Mouse (Mus musculus) frontal cortex, postnatal 25 days (tissue): ENCODE results near the gene Plppr3.

Experiments used
- DNase-seq, 2 experiments: peaks; one replicate each; pipeline ENCODE4 v3.0.0; 2022; ENCODE audit warnings: low spot score in 2 of 2

The Plppr3 gene

DNA sequence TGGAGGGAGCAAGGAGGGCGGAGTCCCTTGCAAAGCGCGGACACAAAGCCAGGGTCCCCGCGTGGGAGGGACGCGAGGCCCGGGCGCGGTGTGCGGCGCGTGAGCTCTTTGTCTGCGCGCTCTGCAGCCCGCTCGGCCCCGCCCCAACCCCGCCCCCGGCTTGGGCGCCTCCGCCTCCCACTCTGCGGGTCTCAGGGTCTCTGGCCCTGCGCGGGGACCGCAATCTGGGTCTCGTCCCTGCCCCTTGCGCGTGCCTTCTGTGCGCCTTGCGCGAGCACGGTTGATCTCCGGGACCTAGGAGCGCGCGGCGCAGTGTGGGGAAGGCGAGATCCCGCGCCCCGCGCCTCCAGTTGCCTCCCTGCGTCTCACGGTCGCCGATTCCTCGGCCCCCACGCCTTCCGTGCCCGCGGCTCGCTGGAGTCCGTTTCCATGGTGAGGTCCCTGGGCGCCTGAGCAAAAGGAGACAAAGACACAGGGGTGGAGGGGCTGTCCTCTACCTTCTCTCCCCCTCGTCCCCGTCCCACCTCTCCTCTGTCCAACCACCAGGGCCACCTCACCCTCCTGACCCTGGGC, at the start of gene Plppr3, which contains the start of gene Prtn3:
Gene Plppr3, minus strand, starts transcription at position 345 of the 573 bp plus-strand sequence.
Gene Prtn3, plus strand, starts transcription at position 187 of the 573 bp plus-strand sequence.
- DNase-seq: no peak

DNA sequence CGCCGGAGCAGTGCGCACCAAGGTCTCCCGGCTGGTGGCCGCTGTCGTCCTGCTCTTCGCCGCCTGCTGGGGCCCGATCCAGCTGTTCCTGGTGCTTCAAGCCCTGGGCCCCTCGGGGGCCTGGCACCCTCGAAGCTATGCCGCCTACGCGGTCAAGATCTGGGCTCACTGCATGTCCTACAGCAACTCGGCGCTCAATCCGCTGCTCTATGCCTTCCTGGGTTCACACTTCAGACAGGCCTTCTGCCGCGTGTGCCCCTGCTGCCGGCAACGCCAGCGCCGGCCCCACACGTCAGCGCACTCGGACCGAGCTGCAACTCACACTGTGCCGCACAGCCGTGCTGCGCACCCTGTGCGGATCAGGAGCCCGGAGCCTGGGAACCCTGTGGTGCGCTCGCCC, 47.1 kb upstream of the Plppr3 start:
- no peak for DNase-seq

DNA sequence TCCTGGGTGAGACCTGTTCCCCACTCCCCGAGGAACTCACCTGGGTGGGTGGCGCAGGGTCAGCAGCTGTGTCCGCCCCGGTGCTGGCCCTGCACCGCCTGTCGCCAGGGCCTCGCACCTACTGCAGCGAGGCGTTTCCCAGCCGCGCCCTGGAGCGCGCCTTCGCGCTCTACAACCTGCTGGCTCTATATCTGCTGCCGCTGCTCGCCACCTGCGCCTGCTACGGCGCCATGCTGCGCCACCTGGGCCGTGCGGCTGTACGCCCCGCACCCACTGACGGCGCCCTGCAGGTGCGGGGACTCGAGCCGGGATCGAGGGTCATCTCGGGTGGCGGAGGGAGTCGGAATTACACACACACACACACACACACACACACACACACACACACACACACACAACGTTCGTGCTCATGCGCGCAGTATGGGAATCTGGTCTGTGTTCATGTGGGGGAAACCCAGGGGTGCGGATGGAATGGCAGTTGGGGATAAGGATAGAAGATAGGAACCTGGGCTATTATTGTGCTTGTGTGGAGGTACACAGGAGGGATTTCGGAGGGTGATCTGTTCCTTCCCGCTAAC, 46.6 kb upstream of the Plppr3 start, which contains the start of gene R3hdm4:
Gene R3hdm4, minus strand, starts transcription at position 251 of the 578 bp plus-strand sequence.
- no peak for DNase-seq

DNA sequence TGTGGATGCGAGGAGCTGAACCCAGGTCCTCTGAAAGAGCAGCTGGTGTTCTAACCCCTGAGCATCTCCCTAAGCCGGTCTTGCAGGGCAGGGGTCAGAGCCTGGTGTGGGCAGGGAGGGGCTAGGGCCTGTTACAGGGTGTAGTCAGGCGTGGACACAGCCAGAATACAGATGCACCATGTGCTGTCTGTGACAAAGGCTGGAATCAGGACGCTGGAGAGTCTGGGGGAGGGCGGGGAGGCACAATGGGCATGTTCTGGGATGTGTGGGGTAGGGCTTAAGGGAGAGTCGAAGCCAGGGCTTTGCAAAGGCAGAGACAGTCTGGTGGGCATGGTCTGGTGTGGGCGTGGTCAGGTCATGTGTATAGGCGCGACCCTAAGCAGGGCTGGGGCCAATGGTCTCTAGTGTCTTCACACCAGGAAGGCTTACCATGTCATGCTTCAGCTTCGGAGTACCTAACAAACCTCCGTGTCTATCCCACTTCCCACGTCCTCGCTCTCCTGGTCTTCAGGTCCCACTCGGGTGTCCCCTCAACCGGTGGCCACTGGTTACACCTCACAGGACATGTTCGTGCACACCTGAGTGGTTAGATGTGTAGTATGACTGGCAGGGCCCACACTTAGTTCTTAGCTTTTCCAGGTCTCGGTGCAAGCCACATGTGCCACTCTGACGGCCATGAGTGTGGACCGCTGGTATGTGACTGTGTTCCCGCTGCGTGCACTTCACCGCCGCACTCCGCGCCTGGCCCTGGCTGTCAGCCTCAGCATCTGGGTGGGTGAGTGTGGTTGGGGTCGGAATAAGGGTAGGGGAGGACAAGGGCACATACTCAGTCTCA, 45.8 kb upstream of the Plppr3 start:
- no peak for DNase-seq

DNA sequence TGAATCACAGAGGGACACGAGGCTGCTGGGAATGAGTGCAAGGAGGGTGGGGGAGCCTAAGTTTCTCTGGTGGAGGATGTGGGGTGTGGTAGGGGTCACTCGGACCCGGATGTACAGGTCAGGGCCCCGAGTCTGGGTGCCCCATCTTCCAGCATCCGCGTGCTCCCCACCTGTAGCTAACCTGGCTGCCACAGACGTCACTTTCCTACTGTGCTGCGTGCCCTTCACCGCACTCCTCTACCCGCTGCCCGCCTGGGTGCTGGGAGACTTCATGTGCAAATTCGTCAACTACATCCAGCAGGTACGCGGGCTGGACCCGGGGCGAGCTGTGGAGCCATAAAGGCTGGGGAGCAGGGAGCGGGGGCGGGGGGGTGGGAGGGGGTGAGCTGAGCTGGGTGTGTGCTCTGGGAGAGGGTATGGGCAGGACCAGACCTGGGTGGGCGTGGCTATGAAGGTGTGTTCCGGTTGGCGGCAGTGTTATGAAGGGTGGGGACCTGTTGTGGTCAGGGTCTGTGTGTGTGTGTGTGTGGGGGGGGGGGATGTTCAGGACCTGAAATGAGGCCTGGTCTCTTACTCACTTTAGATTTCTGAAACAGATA, 44.9 kb upstream of the Plppr3 start:
- DNase-seq: no peak

DNA sequence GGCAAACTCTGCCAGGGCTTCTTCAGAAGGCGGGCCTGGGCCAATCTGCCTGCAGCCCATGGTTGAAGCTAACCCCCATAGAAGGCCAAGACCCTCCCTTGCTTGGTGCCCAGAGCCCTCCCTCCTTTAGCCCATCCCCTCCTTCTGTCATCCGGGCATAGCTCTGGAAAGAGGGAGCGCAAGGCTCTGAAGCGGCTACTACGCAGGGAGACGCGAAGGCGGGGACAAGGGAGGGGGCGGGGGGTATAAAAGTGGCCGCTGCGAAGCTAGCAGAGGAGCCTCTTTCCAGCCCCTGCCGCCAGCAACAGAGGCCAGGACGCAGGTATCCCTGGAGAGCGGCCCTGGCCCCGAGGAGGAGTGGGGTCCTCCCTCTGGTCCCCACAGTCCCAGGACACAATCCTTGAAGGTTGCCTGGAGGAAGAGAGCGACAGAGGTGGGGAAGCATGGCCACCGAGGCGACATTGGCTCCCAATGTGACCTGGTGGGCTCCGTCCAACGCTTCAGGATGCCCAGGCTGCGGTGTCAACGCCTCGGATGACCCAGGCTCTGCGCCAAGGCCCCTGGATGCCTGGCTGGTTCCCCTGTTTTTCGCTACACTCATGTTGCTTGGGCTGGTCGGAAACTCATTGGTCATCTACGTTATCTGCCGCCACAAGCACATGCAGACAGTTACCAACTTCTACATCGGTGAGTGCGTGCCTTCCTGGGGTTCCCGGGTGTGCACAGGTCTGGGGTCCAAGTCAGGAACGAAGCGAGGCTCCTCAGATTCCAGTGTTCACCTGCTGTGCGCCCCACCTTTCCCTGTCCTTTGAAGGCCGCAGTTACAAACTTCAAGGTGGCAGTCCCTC, 44.0 kb upstream of the Plppr3 start:
- DNase-seq: no peak

DNA sequence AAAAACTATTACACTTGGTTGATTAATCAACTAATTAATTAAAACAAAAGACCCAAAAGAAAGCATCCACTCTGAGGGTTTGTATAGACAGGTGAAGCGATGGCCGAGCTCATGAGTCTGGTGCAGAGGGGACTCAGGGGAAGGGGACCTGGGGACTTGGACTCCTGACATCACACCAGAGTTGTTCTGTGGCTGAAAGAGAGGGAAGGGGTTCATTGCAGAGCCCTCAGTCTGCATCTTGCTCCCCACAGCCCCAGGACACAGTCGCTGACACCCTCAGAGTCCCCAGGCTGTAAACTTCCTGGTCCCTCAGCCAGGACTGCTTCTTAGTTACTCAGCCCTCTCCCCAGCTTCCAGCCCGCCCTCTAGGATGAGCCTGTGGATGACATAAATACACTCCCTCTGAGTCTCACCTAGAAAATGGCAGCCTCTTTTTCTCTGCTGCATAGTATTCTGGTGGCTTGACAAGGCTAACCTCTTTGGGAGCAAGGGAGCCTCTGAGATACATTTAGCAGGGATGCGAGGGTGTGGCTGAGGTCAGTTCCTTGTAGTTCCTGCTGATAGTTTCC, 43.2 kb upstream of the Plppr3 start:
- no peak for DNase-seq

DNA sequence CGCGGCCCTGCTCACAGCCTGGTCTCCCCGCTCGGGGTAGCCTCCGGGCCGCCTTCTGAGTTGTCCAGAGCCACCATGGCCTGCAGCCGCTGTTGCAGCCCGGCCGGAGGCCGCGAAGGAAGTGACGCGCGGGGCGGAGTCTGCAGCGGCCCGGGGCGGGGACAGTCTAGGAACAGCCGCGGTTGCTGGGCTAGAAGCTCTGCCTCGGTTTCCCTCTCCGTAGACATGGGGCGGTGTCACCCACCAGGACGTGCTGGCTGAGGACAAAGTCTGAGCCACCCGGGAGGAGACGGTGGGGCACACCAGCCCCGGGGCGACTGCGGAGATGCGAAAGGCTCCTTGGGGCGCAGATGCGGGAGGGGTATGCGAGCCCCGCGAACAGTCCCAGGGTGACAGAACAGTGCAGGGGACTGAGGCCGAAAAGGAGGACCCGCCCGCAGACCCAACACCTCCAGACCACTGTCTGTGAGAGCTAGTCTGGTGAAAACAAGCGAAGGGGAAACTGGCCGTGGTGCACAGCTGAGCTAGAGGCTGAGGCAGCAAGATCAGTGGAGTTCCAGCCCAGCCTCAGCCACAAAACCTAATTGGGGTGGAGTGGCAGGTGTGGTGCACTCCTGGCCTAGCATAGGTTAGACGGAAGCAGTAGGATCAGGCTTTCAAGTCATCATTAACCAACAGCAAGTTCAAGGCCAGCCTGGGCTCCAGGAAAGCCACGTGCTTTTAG, 42.5 kb upstream of the Plppr3 start, which contains the start of gene Kiss1r:
Gene Kiss1r, plus strand, starts transcription at position 164 of the 724 bp plus-strand sequence.
- DNase-seq: peak; percentile 67 to 71

DNA sequence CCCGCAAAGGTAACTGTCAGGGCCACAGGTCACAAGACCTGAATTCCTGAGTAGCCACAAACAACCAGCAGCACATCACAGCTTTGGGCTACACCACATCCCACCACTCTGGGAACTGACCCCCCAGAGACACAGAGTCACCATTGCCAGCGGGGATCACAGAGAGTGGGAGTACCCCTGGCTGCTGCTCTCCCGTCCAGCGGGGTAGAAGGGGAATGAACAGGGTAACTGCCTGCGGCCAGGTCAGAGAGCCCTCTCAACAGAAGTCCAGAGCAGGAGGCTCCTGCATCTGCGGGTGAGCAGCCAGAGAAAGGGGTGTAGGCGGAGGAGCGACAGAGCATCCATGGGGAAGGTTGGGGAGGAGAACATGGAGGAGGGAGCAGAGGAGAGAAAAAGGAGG, 41.6 kb upstream of the Plppr3 start:
- DNase-seq: no peak

DNA sequence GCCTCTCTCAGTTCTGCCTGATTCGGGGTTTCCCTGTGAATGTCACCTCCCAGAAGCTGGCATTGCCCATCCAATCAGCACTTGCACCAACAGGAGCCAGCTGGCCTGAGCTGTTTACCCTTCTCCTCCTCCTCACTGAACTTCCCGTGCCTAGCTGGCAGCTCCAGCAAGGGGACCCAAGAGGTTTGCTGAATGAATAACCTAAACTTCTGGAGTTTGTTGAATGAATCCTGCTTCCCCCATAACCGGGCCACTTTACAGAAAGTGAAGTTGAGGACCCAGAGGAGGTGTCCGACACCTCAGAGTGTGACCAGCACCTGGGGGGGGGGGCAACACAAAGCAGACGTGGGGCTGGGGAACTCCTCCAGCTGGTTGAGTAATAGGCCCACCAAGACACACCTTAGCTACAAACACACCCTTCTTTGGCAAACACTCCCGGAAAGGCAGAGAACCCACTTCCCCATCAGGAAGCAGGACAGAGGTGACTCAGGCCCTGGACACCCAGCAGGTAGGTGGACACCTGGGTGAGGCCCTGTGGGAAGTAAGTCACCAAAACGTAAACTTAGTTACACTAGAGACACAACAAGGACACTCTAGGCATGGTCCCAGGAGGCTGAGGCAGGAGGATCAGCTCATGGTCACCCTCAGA, 40.6 kb upstream of the Plppr3 start:
- DNase-seq: no peak

DNA sequence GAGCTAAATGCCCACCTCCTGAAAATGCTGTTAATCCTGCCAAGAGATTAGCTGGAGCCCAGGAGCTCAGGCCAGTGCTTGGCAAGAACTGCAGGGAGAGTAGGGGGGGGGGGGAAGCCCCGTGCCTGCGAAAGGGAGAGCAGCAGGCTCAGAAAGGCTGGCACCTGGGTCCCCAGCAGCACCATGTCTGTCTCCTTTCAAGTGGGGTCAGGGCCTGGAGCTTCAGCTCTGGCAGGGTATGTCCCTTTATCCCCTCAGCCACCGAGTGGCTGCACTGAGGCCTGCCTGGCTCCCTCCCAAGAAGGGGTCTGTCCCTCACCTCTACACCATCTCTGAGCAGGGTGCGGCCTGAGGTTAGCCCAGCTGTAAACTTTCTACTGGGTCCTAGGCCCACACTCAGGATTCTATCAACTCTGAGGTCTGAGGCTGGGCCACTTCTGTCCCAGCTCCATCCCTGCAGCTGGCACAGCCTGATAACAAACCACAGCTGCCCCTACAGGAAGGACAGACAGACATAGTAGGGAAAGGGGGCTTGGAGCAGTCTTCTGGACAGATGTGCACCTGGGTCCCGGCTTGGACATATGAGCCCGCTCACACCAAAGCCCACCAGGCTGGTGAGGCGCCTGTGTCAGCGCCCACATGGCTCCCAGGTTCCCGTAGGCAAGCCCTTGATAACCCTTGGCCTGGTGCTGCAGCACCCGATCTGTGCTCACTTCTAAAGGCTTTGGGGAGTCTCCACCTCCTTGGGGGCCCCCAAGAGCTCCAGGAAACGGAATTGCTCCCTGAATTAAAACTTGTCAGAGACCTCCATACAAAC, 39.9 kb upstream of the Plppr3 start:
- DNase-seq: no peak

DNA sequence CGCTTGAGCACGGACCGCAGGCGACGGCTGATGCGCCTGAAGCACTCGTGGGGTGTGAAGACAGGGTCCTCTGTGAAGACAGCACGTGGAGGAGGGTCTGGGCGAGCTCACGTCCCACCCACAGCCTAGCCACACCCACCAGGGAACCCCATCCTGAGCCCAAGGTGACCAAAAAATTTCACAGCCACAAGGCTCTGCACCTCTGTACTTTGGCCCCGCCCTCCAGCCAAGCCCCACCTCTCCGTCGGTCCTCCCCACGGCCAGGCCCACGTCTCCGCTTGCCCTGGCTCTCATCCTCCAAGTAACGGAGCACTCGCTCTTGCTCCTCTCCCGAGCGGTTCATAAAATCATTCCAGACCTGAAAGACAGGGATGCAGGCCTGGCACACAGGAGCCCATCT, 38.0 kb upstream of the Plppr3 start:
- no peak for DNase-seq

DNA sequence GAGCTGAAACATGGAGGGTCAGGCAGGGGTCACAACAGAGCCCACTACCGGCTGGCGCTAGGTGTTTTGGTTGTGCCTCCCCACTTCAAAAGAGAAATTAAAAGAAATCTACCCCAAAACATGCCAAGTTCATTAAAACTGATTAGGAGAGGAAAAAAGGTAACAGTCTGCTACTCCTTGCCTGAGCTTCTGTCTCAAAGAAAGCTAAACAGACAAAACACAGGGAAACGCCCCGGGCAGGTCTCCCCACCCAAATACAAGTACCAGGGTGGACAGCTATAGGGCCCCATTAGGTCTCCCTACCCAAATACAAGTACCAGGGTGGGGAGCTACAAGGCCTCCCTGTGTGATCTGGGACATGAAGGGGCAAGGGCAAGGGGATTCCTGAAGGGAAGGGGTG, 36.1 kb upstream of the Plppr3 start, which contains the start of gene Gm26602:
Gene Gm26602, plus strand, starts transcription at position 301 of the 400 bp plus-strand sequence.
- no peak for DNase-seq

DNA sequence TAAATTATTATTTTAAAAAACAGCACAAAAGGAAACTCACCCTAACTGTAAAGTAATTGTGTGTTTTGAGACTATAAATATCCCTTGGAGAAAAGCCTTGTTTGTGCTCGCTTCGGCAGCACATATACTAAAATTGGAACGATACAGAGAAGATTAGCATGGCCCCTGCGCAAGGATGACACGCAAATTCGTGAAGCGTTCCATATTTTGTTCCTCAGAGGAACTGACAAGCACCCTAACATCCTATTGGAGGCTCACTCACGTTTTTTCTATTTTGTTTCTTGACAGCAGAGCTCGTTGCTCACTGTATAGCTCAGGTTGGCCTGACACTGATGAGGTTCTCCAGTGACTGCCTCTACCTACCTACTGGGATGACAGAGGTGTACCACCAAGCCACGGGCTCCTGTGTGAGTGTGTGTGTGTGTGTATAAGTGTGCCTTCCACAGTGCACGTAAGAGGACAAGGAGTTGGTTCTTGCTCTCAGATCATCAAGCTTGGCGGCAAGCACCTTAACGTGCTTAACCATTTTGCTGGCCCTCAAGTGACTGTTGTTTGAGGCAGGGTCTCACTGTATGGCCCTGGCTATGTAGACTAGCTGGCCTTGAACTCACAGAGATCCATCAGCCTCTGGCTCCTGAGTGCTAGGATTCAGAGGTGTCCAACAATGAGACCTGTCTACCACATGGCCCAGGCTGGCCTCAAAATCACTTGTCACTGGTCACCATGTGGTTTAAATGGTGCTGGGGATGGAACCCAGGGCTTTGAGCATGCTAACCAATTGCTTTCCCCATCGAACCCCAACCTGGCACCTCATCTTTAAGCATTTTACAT, 34.9 kb upstream of the Plppr3 start:
- DNase-seq: no peak

DNA sequence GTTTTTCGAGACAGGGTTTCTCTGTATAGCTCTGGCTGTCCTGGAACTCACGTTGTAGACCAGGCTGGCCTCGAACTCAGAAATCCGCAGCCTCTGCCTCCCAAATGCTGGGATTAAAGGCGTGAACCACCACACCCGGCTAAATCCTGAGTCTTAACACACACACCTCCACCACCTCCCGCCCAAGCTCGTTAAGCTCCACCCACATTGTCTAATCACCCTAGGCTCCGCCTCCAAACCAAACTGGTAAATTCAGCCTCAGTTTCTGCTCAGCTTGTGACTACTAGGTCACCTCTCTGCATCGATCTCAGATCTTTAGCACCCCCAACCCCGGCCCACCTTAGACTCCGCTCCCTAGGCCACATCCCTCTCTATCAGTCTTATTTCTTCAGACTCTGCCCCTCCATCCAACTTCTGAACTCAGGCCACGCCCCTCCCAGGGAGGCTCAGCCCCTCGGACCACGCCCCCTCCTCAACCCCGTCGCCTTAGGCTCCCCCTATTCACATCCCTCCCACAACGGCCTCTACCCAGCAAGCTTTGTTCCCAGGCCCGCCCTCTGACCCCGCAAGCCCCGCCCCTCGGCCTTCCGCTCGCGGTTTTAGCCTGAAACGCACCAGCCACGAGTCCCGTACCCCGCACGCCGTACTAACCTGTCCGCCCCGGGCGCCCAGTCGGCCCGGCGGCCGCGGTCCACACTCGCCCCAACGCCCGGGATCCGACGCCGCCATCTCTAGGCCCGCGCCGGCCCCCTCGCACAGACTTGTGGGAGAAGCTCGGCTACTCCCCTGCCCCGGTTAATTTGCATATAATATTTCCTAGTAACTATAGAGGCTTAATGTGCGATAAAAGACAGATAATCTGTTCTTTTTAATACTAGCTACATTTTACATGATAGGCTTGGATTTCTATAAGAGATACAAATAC, 34.0 kb upstream of the Plppr3 start, which contains the start of gene Med16:
Gene Med16, minus strand, starts transcription at position 757 of the 925 bp plus-strand sequence.
- DNase-seq: peak; percentile 89 to 93

DNA sequence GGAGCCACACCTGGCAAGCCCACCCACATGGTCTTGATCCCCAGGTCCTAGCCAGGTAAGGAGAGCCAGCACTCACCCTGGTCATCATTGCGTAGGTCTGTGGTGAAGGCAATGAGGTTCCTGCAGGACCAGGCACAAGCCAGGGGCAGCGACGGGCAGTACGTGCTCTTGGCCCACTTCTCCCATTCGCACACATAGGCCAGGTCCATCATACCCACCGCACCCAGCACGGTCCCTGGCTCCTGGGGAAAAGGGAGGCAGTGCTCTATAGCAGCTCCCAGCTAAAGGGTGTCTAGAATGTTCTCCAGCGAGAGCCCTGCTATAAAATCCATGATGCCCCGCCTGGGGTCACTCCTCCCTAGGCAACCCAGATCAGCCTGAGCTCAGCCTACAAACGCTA, 33.0 kb upstream of the Plppr3 start:
- no peak for DNase-seq

DNA sequence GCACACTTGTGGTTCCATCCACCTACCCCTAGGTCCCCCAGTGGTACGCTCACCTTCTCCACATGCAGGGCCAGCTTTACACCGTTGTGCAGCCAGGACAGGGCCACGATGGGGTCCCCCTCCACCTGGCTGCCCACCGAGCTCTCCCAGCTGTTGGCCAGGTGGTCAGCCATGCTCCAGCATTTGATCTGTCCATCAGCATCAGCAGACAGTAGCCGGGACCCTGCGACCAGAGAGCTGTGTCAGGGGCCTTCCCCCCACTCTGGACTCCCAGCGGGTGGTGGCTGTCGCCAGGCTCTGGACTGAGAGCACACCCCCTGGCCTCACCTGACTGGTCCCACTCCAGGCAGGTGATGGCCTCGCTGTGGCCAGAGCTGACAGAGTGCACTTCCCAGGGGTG, 32.3 kb upstream of the Plppr3 start:
- DNase-seq: no peak
